Mouse (Mus musculus) liver, postnatal 0 days (tissue): ENCODE measurements at regions not wholly inside any gene's neighbourhood (a gene's known extent, or its start where the extent isn't known, plus 50 kb on each side); places are given as distances from the start of the nearest gene placed in this dataset.

Experiments used
- CTCF ChIP-seq: sonication (generic); IDR thresholded peaks from 2 replicates; pipeline ENCODE4 v1.5.1; 2016; ENCODE audit warnings: antibody characterized with exemption, low read depth
- EP300 ChIP-seq: IDR thresholded peaks from 2 replicates; pipeline ENCODE4 v1.6.1; 2016; ENCODE audit warnings: antibody characterized with exemption, low read depth, mild to moderate bottlenecking

DNA sequence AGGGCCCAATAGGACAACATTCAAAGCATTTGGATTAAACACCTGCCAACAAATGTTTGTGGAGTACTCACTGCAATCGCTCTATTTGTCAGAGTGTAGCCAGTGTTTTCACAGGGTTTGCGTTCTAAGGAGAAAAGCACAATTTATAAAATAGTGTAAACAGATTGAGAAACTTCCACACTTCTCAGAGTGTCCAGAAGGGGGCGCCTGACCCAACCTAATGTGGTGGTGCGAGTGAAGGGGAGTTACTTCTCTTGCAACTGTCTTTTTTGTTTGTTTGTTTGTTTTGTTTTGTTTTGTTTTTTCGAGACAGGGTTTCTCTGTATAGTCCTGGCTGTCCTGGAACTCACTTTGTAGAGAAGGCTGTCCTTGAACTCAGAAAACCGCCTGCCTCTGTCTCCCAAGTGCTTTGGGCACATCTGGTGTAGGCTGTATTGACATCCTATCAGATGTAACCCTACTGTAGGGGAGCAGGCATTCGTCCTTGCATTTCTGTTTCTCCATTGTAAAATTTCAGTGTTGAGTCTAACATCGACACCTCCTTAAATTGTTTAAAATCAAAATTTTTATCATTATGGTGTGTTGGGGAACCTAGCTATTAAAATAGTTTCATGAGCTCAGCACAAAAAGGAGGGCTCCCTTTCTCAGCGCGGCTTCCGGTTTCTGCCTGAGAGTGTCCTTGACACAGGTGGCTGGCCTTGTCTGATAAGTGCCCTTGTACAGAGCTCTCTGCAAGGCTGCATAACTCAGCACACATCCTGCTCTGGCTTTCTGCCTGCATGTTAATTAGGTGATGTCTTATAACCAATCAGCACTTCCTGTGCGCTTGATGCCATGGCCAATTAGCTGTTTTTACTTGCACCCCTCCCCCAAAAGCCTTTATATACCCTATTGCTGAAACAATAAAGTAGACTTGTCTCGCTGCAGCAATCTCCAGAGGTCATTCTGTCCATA, 307.0 kb downstream of the Fam84a start:
- TF ChIP-seq EP300 (no peak), CTCF (peak; percentile 62)
